Mouse (Mus musculus) cerebellum, adult 9-10 months (tissue): Measurements from ENCODE around the gene Papola.

Source experiments
- DNase-seq: peaks from one replicate; pipeline ENCODE4 v3.0.0; 2022

Papola gene

DNA sequence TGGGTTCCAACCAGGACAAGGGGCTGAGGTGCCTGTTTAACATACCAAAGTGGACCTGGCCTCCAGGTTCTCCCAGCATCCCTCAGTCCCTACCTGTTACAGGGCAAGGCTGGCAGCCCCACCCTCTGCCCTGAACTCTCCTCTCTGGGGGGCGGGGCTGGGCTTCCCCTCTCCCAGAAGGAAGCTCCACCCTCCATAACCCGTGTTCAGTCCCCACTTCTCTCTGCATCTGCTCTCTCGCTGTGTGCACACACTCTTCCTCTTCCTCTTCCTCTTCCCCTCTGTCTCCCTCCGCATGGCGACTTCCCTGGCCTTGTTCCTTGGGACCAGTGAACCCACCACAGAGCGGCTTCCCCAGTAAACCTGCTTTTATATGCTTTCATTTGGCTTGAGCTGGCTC, 84.7 kb downstream of the Papola start:
- DNase-seq = no peak

DNA sequence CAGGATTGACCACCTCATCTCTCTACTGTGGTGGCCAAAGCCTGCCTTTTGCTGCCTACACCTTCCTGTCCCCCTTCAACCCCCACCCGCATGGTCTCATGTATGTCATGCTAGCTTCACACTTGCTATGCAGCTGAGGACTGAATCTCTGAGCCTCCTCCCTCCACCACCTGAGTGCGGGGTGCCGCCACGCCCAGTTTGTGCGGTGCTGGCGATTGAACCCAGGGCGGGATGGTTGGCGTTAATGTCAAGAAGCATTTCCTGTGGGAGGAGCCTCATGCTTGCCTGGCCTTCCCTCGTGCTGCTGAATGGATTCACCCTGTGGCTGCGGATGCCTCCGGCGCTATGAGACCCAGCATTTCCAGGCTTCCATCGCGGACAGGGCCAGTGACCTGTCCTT, 85.2 kb downstream of the Papola start:
- DNase-seq = no peak

GRCm38 (mm10) chr12:105873283-105873682, 88.8 kb downstream of the Papola start:
- DNase-seq = no peak

DNA sequence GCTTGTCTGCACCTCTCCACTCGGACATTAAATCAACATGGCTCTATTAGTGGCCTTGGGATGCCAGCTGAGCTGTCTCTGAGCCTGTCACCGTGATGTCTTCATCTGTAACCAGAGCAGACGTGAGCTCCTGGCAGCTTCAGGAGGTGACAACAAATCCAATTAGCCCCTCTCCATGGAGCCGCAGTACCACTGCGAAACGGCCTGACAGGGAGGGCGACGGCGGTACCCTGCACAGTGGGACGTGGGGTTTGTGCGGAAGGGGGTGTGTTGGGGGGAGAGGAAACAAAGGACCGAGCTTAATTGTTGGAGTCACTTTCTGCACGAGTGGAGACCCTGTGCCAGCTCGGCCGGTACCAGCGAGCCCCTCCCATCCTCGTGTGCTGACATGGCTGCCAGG, 90.6 kb downstream of the Papola start:
- DNase-seq = peak; percentile 45

DNA sequence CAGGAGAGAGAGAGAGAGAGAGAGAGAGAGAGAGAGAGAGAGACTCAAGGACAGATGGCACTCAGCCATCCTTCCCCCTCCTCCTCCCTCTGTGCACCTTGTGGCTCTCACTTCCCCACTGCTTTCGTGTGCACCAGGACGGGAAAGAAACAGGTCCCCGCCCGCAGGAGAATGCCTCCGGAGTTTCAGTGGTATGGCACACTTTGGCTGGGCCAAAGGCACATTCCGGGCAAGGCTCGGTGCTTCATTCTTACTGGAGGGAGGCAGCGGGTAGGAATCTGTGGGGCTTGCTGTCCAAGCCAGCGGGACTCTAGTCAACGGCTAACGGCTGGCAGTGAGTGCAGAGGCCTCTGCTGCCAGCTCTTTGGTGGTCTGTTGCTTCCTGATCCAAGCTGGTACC, 92.0 kb downstream of the Papola start:
- no peak for DNase-seq

GRCm38 (mm10) chr12:105876931-105877330, 92.4 kb downstream of the Papola start:
- DNase-seq = no peak

GRCm38 (mm10) chr12:105878746-105879145, 94.3 kb downstream of the Papola start:
- DNase-seq = no peak

- no peak for DNase-seq
Observed at GRCm38 (mm10) chr12:105883799-105884514, 99.5 kb downstream of the Papola start.

GRCm38 (mm10) chr12:105884515-105885323, 100.2 kb downstream of the Papola start:
- DNase-seq = no peak
